Mouse (Mus musculus): ENCODE results near the gene Fus.

GRCm38 (mm10) chr7:127935748-127936159 is 31.5 kb upstream of the Fus start:
- TF ChIP-seq GATA1 (IDR thresholded peaks at IDR 0.05; ENCODE audit: low read length) (no peak), TAL1 (IDR thresholded peaks at IDR 0.05; ENCODE audit: low read length) (no peak)
